ENCODE assay signal across 14 mouse cellular contexts in genomic region chr19:43679474-43679981, GRCm38 (mm10). TPM values are rescaled to one million over a fixed set of nuclear protein-coding genes. Genes with fewer than 3 reads are reported as not detected.
DNase-seq lines count a peak whose midpoint lies in the region; ATAC-seq lines count a peak whose summit lies in the region.
"Had no signal": no experiment of that assay in that cellular context is flagged by ENCODE, and none has a peak within 500 bp of the region (broad histone marks: within the 10 kb centered on the region; RNA-seq: fewer than 3 reads in every experiment).

No protein-coding gene starts in this region.

- H3K4me1 ChIP-seq in heart, embryonic 15.5 days (replicated peaks) = peaks cover 10% of the 10 kb centered on the region
- peaks cover 7% of the 10 kb centered on the region for H3K4me1 ChIP-seq in intestine, embryonic 16.5 days (ENCODE audit: control insufficient read depth, insufficient read depth, low read length)

- H3K27ac ChIP-seq in heart, embryonic 15.5 days = 0 out of 2 replicates have a peak overlapping the region, but pooled peaks have one; percentile 28
- peak overlapping the region; percentile 35; the same call in 1 of the 2 replicates for H3K27ac ChIP-seq in intestine, embryonic 16.5 days (ENCODE audit: low read length)
- H3K27ac ChIP-seq: forebrain, embryonic 15.5 days; hindbrain, embryonic 12.5 days; lung, embryonic 15.5 days had no signal

- no peaks in the 10 kb centered on the region for H3K36me3 ChIP-seq in heart, embryonic 15.5 days
- no peaks in the 10 kb centered on the region for H3K36me3 ChIP-seq in intestine, embryonic 16.5 days (ENCODE audit: control insufficient read depth, insufficient read depth, low read length)
- H3K36me3 ChIP-seq: forebrain, embryonic 15.5 days; hindbrain, embryonic 12.5 days; lung, embryonic 15.5 days had no signal

- no peaks in the 10 kb centered on the region for H3K9me3 ChIP-seq in heart, embryonic 15.5 days (replicated peaks)
- no peaks in the 10 kb centered on the region for H3K9me3 ChIP-seq in intestine, embryonic 16.5 days (ENCODE audit: control insufficient read depth, low read length)
- H3K9me3 ChIP-seq: forebrain, embryonic 15.5 days; hindbrain, embryonic 12.5 days; lung, embryonic 15.5 days had no signal

- no peak overlapping the region for H3K4me3 ChIP-seq in heart, embryonic 15.5 days
- H3K4me3 ChIP-seq in intestine, embryonic 16.5 days (ENCODE audit: low read length) = no peak overlapping the region
- H3K4me3 ChIP-seq: forebrain, embryonic 15.5 days; hindbrain, embryonic 12.5 days; lung, embryonic 15.5 days had no signal

- ATAC-seq in heart, embryonic 15.5 days (replicated peaks; ENCODE audit: insufficient number of reproducible peaks, insufficient read depth, low FRiP score, low read depth) = no peak
- ATAC-seq in intestine, embryonic 16.5 days = no peak
- ATAC-seq in neutrophil, adult 5-6 weeks (ENCODE audit: extremely low read depth, insufficient number of reproducible peaks, low FRiP score, poor library complexity, severe bottlenecking) = peak; percentile 18
- ATAC-seq in erythroid progenitor cell, adult 5-6 weeks (replicated peaks; ENCODE audit: low FRiP score, poor library complexity, severe bottlenecking) = no peak
- ATAC-seq: forebrain, embryonic 15.5 days; Patski had no signal

- WGBS in heart, embryonic 15.5 days = 62% methylated on average over 10 of the region's 10 CpGs
- 65% methylated on average over 10 of the region's 10 CpGs for WGBS in intestine, embryonic 16.5 days

- intact Hi-C loops in gastrocnemius, postnatal 36 days (cut with DNase I) = no loop called here
- intact Hi-C loops in left cerebral cortex, postnatal 36 days (cut with DNase I) = no loop called here

- no peak for DNase-seq in heart, adult 8-10 months (ENCODE audit: low spot score)
- DNase-seq in B cell, adult 2 months = peak; percentile 47 to 51
- DNase-seq in gastrocnemius, postnatal 36 days = no peak
- DNase-seq in left cerebral cortex, postnatal 36 days (ENCODE audit: low spot score in 2 of 2) = no peak
- DNase-seq: cerebellum, postnatal 10 days; kidney, postnatal 10 days had no signal

- H3K4me2 ChIP-seq in heart, embryonic 15.5 days = no peak overlapping the region
- H3K4me2 ChIP-seq in intestine, embryonic 16.5 days (ENCODE audit: low read depth, low read length) = no peak overlapping the region
- H3K4me2 ChIP-seq: forebrain, embryonic 15.5 days; hindbrain, embryonic 12.5 days; lung, embryonic 15.5 days had no signal

- no peaks in the 10 kb centered on the region for H3K27me3 ChIP-seq in heart, embryonic 15.5 days
- H3K27me3 ChIP-seq in intestine, embryonic 16.5 days (replicated peaks; ENCODE audit: control insufficient read depth, insufficient read depth, low read length) = no peaks in the 10 kb centered on the region
- H3K27me3 ChIP-seq: forebrain, embryonic 15.5 days; lung, embryonic 15.5 days; Patski had no signal

- H3K9ac ChIP-seq in heart, embryonic 15.5 days = no peak overlapping the region
- H3K9ac ChIP-seq in intestine, embryonic 16.5 days (ENCODE audit: low read depth, low read length) = no peak overlapping the region
- H3K9ac ChIP-seq: forebrain, embryonic 15.5 days; hindbrain, embryonic 12.5 days; lung, embryonic 15.5 days had no signal

RNA-seq across cellular contexts. Expression of gene Slc25a28, which starts 4.8 kb away (rescaled TPM):
- polyA plus RNA-seq in heart, embryonic 15.5 days (2015; fragmentation: Nextera tagmentation; extraction: Ambion mirVana) = 10.3 and 12.3 TPM in 2 replicates
- 10 to 100 TPM; 24.8 to 29.5 (median 27.4) TPM for total RNA-seq in heart, adult 8-10 months (2022)
- 19.5 and 20.0 TPM in 2 replicates for polyA plus RNA-seq in intestine, embryonic 16.5 days (2015; fragmentation: Nextera tagmentation; extraction: Ambion mirVana)
- total RNA-seq in neutrophil, adult 5-6 weeks (2017) = 89.6 and 93.3 TPM in 2 replicates
- 10 to 100 TPM; 20.6 to 25.2 TPM for total RNA-seq in gastrocnemius, postnatal 36 days (2021)
- 10 to 100 TPM; 39.2 to 39.9 TPM for total RNA-seq in left cerebral cortex, postnatal 36 days (2021)
- 16.3 and 25.9 TPM in 2 replicates for total RNA-seq in erythroid progenitor cell, adult 5-6 weeks (2015; ENCODE audit: low replicate concordance)
- 8.5 and 17.5 TPM in 2 replicates for total RNA-seq in erythroid progenitor cell, adult 5-6 weeks (2017; ENCODE audit: low replicate concordance)

RNA-seq across cellular contexts. Expression of gene Entpd7, which starts 9.9 kb away (rescaled TPM):
- 4.1 and 6.0 TPM in 2 replicates for polyA plus RNA-seq in heart, embryonic 15.5 days (2015; fragmentation: Nextera tagmentation; extraction: Ambion mirVana)
- total RNA-seq in heart, adult 8-10 months (2022) = 1 to 10 TPM; 1.6 to 2.6 (median 2.1) TPM
- 27.6 and 36.9 TPM in 2 replicates for polyA plus RNA-seq in intestine, embryonic 16.5 days (2015; fragmentation: Nextera tagmentation; extraction: Ambion mirVana)
- 5.1 and 10.2 TPM in 2 replicates for total RNA-seq in neutrophil, adult 5-6 weeks (2017)
- total RNA-seq in gastrocnemius, postnatal 36 days (2021) = 1 to 10 TPM; 1.1 to 1.7 TPM
- 10 to 100 TPM; 22.5 to 23.3 TPM for total RNA-seq in left cerebral cortex, postnatal 36 days (2021)
- total RNA-seq in erythroid progenitor cell, adult 5-6 weeks (2015; ENCODE audit: low replicate concordance) = 3.8 and 5.4 TPM in 2 replicates
- total RNA-seq in erythroid progenitor cell, adult 5-6 weeks (2017; ENCODE audit: low replicate concordance) = 0.38 and 1.5 TPM in 2 replicates

Comparison
In these comparisons a context has a peak if more than half of its experiments do, and no peak if none do; other contexts are left out.
1. DNase-seq: peak in B cell, adult 2 months (2 of 2); none in heart, adult 8-10 months (single experiment), gastrocnemius, postnatal 36 days (0 of 2) and left cerebral cortex, postnatal 36 days (0 of 2).